Mouse (Mus musculus) layer of hippocampus, postnatal 10 days (tissue): ENCODE measurements at regions not wholly inside any gene's neighbourhood (a gene's known extent, or its start where the extent isn't known, plus 50 kb on each side); places are given as distances from the start of the nearest gene placed in this dataset.

ENCODE experiments used
- DNase-seq, 2 experiments: peaks; one replicate each; pipeline ENCODE4 v3.0.0; 2021; ENCODE audit warnings: low spot score in 2 of 2

GRCm38 (mm10) chr7:77988177-77988576 lies 749.6 kb downstream of the Ntrk3 start:
- DNase-seq = peak; percentile 26 to 45

DNA sequence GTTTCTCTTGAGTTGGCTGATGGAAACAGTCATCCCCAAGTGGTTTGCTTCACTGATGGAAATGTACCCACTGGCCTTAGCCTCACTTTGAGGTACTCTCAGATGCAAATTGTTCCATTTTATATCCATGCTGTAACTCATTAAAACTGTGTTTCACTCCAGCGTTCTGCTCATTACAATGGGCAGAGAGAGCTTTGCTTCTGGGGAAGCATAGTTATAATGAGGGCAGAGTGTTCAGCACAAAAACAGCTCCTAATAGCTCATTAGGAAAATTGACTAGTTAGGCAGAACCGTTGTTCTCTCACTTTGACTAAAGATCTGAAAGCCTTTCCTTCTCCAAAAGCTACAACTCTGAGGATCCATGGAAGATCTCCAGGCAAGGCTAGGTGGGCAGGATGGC lies 771.2 kb downstream of the Ntrk3 start:
- no peak for DNase-seq

- no peak for DNase-seq
Measured at GRCm38 (mm10) chr7:77933366-77933765, 804.4 kb downstream of the Ntrk3 start.

- DNase-seq = no peak
Measured at GRCm38 (mm10) chr7:77928479-77929467, 809.0 kb downstream of the Ntrk3 start.

- DNase-seq = no peak
Measured at GRCm38 (mm10) chr7:77899231-77899630, 838.6 kb downstream of the Ntrk3 start.

DNA sequence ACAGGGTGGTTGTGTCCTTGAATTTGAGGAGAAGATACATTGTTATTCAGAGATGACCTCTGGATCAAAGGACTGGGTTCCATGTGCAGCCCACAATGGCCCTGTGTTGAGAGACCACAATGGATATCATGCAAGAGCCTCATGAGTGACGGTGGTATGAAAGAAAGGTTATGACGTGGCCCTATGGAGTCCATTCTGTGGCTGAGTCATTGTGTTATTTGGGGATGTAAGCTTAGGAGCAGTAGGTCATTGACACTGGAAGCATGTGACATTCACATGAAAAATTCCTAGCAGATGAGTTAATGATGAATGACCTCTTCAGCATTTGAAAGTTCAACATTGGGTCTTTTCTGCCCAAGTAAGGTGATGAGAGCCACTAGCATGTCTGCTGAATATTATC lies 849.3 kb downstream of the Ntrk3 start:
- DNase-seq = no peak

DNA sequence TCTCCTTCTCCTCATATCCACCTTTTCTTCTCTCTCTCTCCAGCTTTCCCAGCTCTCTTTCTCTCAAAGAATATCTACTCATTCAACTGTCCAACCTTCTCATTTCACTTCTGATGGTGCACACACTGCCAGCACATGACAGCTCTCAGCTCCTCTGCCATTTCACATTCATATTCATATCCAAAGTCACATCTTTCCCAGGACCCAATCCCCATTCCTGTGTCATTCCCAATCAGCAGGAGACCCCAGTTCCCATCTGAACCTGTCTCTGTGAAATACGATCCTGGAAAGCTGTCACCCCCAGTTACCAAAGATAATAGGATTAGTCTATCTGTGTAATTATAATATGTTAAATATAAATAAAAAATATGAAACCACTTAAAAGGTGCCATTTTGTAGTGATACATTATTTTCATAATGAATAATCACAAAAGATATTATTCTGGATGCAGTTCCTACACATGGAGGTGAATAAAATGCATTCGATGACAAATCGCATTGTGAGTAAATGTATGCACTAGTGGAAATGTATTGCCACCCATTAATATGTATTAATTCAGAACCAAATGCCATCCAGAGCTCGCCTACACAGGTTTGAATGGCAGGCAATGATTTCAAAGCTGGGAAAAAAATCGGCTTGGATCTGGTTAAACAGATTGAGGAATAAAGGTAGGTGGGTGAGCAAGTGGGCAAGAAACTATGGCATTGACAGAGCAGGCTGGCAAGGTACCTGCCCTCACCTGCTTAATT lies 855.0 kb downstream of the Ntrk3 start:
- no peak for DNase-seq

DNA sequence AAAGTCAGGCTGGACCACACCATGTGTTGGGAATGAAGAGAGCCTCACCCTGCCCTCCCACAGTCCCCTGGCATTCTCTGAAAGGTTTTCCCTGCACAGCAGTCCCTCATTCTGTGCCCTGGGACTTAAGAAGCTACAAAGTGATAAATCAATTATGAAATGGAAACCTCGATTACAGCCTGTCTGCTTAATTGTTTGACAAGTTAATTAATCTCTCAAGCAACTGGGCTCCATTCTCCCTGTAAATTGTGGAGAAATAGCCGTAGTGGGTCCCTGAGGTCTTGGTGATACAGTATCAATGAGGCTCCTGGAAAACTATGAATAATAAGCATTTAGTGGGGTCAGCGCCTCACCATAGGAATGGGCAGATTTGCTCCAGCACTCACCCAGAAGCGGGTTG lies 870.3 kb downstream of the Ntrk3 start:
- DNase-seq = no peak

DNA sequence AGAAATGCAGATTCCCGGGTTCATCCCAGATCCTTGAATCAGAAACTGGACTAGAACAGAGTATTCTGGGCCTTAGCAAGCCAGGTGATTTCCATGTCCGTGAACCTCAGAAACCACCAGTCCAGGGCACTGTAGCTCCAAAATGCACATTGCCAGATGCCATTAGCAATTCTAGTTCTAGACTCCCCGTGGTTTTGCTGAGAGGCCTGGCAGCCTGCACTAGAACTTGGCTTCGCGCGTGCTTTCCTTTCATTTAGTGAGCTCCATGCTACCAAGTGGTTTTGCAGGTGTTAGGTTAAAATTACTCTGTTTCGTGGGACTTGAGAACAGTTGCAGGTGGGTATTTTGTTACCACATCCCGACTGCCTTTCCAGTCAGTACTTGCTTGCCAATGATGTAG lies 876.0 kb downstream of the Ntrk3 start:
- no peak for DNase-seq

- no peak for DNase-seq
Measured at GRCm38 (mm10) chr7:77858436-77858835, 879.4 kb downstream of the Ntrk3 start.

- no peak for DNase-seq
Measured at GRCm38 (mm10) chr7:77857979-77858378, 879.8 kb downstream of the Ntrk3 start.

DNA sequence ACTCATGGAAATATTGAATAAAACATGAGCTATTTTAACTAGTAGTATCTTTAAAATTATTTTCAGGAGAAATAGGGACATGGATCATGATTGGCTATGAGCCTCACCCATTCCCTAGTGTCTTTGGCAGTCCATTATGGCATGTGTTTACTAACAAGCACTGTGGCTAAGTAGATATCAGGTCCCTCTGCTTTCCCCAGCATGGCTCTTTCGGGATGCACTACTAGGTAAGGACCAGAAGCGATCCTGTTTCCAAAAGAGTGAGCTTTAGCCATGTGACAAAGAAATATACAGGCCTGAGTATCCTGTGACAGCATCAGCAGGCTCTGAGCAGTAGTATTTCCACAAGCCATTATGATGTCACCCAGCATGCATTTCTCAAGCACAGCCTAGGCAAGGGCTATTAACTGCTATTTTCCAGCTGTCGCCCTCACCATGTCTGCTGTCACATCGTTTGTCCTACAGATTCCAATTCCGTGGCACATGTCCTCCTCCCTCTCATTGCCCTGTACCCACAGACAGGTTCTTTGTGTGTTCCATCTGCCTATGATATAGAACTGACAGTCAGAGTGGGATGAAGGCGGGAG lies 882.1 kb downstream of the Ntrk3 start:
- no peak for DNase-seq

DNA sequence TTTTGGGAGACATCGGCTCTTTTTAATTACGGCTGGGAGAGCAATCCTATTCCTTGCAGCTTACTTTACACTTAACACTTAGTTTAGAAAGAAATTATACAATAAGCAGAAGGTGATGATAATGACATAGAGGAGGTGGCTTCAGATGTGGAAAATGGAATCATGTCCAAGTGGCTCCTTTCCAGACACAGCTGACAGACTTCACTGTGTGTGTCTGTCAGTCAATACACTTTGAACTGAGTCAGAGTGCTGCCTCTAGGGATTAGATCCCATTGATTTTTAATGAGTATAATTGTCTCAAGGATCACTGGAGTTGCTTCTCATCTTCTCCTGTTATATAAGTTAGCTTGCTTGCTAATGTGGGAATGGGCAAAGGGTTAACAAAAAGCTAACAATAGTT lies 882.7 kb downstream of the Ntrk3 start:
- no peak for DNase-seq

DNA sequence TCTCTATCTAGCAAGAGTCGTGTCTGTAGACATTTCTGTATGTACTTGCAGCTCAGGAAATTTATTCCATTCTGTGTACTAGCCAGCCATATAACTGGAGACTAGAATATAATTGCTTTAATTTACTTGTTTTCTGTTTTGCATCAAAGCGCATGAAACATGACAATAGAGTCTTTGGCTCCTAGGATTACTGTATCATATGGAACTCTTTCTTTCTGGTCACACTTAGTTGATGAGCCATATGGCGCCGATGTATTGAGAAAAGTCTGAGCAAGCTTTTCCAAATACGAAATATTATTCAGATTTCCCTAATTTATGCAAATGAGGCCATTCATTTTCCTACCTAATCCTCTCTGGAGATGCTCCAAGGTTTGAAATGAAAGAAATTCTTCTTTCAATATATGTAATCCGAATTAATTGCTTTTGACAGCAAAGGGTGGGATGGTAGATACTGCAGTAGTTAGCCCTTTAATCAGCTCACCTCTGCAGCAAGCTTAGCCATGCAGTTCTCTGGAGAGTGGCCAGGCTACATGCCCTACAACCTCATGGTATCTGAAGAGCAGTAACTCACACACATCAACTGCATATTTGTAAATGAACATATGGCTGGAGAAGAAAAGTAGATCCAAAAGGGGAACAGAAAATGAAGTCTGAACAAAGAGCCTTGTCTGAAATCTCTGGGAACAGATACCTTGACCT lies 913.4 kb downstream of the Ntrk3 start:
- DNase-seq = no peak

DNA sequence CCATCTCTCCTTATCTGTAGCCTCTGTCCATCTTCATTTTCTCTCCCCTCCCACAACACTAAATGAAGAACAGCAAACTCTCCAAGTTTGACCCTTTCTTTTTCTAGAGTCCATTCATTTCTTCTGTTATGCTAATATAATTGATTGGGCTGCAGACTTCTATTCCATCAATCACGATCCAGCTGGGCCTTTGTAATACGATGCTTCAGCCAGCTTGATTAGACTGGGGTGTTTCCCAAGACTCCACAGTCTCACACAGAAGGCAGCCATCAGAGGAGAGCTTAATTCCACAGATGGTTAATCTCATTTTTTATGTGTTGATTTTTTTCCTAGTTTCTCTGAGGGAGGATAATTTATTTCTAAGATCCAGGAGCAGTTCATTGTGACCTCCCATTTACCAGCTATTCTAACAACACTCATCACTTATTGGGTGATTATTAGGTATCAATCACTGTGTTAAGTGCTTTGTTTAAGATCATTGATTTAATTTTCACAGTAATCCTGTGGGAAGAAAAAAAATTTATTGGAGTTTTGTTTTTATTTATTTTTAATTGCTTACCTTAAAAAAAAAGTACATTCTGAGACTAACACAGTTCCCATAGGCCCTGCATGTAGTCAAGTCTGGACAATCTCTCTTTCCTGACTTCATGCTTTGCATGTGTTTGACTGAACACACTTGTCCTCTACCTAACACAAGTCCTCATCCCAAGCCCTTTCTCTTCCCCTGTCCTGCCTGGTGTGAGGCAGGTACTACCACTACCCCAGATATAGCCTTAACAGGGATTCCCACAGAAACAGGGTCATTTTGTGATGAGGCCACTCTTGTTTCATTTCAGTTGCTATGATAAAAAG lies 925.5 kb downstream of the Ntrk3 start:
- no peak for DNase-seq

DNA sequence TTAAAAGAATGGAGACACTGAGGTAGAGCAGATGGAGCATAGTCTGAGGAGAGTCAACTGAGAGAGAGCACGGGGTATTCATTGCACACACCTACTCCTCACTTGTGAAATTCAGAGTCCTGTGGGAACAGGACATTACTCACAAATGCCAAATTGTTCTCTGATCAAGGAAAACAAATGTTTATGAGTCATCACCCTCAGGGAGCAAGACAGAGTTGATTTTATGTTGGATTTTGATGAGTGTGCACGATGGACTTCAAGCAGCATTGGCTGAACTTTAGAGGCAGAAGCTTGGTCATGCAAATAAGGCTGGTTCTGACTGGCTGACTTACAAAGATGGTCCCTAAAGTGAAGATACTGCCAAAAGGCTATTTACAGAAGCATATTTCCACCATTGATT lies 951.0 kb downstream of the Ntrk3 start:
- no peak for DNase-seq

GRCm38 (mm10) chr7:77771711-77772449 lies 965.9 kb downstream of the Ntrk3 start:
- DNase-seq = peak; percentile 18 to 48

GRCm38 (mm10) chr7:77738996-77739765 lies 998.6 kb downstream of the Ntrk3 start:
- DNase-seq = no peak
